Mouse (Mus musculus) limb, embryonic 12.5 days (tissue): ENCODE measurements around the gene F3. TPM values are rescaled to one million over a fixed set of nuclear protein-coding genes. Genes with fewer than 3 reads are reported as not detected.
A peak's percentile ranks its signal among the peaks of the same experiment; 100 is the strongest.
"Not testable (repeated sequence)": the region's sequence is repeated elsewhere in the genome, so short reads cannot be mapped to it uniquely, and the experiment has no call there.

Experiments
- ATAC-seq: fragments of 200-750 bp; cut with Nextera tagmentation; 2 replicates; pipeline ENCODE4 v1.8.0; 2017; ENCODE audit warnings: low read depth, moderate TSS enrichment; ENCODE audit not compliant: insufficient number of reproducible peaks, insufficient read depth, low FRiP score, low TSS enrichment
- H3K27ac ChIP-seq: fragments of 300-500 bp; sonication (generic); 2 replicates; pipeline ENCODE4 v1.5.1; 2016; ENCODE audit warnings: mild to moderate bottlenecking, moderate library complexity
- H3K27me3 ChIP-seq: fragments of 300-500 bp; sonication (generic); 2 replicates; pipeline ENCODE4 v1.6.1; 2016; ENCODE audit warnings: mild to moderate bottlenecking, moderate library complexity
- H3K36me3 ChIP-seq: fragments of 300-500 bp; sonication (generic); 2 replicates; pipeline ENCODE4 v1.6.1; 2016; ENCODE audit warnings: mild to moderate bottlenecking, moderate library complexity
- H3K4me1 ChIP-seq: fragments of 300-500 bp; sonication (generic); replicated peaks from 2 replicates; pipeline ENCODE4 v1.6.1; 2016
- H3K4me2 ChIP-seq: fragments of 300-500 bp; sonication (generic); 2 replicates; pipeline ENCODE4 v1.6.1; 2016; ENCODE audit warnings: mild to moderate bottlenecking, moderate library complexity
- H3K4me3 ChIP-seq: fragments of 300-500 bp; sonication (generic); replicated peaks from 2 replicates; pipeline ENCODE4 v1.5.1; 2016; ENCODE audit warnings: mild to moderate bottlenecking
- H3K9ac ChIP-seq: fragments of 300-500 bp; sonication (generic); replicated peaks from 2 replicates; pipeline ENCODE4 v1.6.1; 2016; ENCODE audit warnings: mild to moderate bottlenecking, moderate library complexity
- H3K9me3 ChIP-seq: fragments of 300-500 bp; sonication (generic); 2 replicates; pipeline ENCODE4 v1.6.1; 2016; ENCODE audit warnings: mild to moderate bottlenecking, moderate library complexity
- WGBS: fragments of 180-500 bp; shearing (Covaris S2); methylation state at CpG from one replicate; pipeline ENCODE4 v1.1.7; 2016; 5-methylcytosine and 5-hydroxymethylcytosine counted together
- polyA plus RNA-seq: library from polyadenylated mRNA; unstranded; fragments of >200 nt; fragmentation: Nextera tagmentation; extraction: Ambion mirVana; gene quantifications from 2 replicates; pipeline ENCODE4 v1.2.1, GENCODE M21; 2016

Gene F3
- polyA plus RNA-seq, 1 experiment from 2014 or later: 7.2 TPM

- WGBS: 96% methylated on average over 4 of the region's 4 CpGs
These were observed 50.0 kb downstream of the F3 start for GRCm38 (mm10) chr3:121773336-121773735.

GRCm38 (mm10) chr3:121777943-121778342 lies 54.6 kb downstream of the F3 start:
- peak; percentile 92 for ATAC-seq

More at GRCm38 (mm10) chr3:121773336-121773735, 50.0 kb downstream of the F3 start:
- not testable (repeated sequence) for H3K4me3 ChIP-seq, H3K4me2 ChIP-seq, H3K4me1 ChIP-seq, H3K27me3 ChIP-seq, H3K9ac ChIP-seq, H3K9me3 ChIP-seq, ATAC-seq, H3K27ac ChIP-seq
- peaks cover 62% of the 10 kb centered on the region for H3K36me3 ChIP-seq

DNA sequence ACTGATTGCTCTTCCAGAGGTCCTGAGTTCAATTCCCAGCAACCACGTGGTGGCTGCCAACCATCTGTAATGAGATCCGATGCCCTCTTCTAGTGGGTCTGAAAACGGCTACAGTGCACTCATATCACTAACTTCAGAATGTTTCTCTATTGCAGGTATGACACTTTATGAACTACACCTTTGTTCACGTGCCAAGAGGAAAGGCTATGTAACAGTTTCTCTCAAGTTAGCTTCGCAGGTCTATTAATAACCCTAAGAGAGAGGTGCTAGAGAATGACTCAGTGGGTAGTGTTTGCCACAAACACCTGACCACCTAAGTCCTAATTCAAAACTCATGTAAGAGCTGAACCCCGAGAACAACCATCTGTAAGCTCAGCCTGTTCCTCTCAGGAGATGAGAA lies 59.7 kb downstream of the F3 start:
- Histone ChIP-seq H3K9me3 (no peaks in the 10 kb centered on the region), H3K36me3 (peaks cover 7% of the 10 kb centered on the region; the same call in 1 of the 2 replicates), H3K4me1 (peaks cover 10% of the 10 kb centered on the region), H3K4me3 (no peak overlapping the region), H3K4me2 (no peak overlapping the region), H3K9ac (no peak overlapping the region), H3K27me3 (no peaks in the 10 kb centered on the region), H3K27ac (no peak overlapping the region)
- 87% methylated on average over 6 of the region's 6 CpGs for WGBS
- ATAC-seq: no peak

More at GRCm38 (mm10) chr3:121777943-121778342, 54.6 kb downstream of the F3 start:
- H3K27me3 ChIP-seq: no peaks in the 10 kb centered on the region
- H3K36me3 ChIP-seq: peaks cover 28% of the 10 kb centered on the region
- 19% methylated on average over 7 of the region's 7 CpGs for WGBS
- H3K4me2 ChIP-seq: no peak overlapping the region
- peak overlapping the region; percentile 45 for H3K27ac ChIP-seq
- no peaks in the 10 kb centered on the region for H3K9me3 ChIP-seq
- H3K4me3 ChIP-seq: no peak overlapping the region
- no peak overlapping the region for H3K9ac ChIP-seq
- H3K4me1 ChIP-seq: peaks cover 16% of the 10 kb centered on the region

Other genes starting within 250 kb of the F3 start
- 0.65 and 1.5 TPM in 2 replicates for gene Slc44a3, start 191.1 kb upstream of the F3 start, polyA plus RNA-seq
- gene 4930432M17Rik, start 52.8 kb upstream of the F3 start, polyA plus RNA-seq: not detected in 2 replicates
- gene Abcd3, start 91.8 kb downstream of the F3 start, polyA plus RNA-seq: 55.3 and 58.1 TPM in 2 replicates
- gene Arhgap29, start 229.0 kb downstream of the F3 start, polyA plus RNA-seq: 49.4 and 59.8 TPM in 2 replicates